Mouse (Mus musculus) spleen, adult 2 months (tissue): Measurements from ENCODE around the gene Odf4.

Experiments
- CTCF ChIP-seq: fragments of 200-500 bp; IDR thresholded peaks from 2 replicates; pipeline ENCODE4 v1.5.1; 2011; ENCODE audit warnings: mild to moderate bottlenecking, inconsistent platforms; ENCODE audit not compliant: insufficient read depth, insufficient read length, insufficient replicate concordance; ENCODE audit errors: extremely low read depth
- POLR2A ChIP-seq: fragments of 200-500 bp; IDR thresholded peaks from 2 replicates; pipeline ENCODE4 v1.6.1; 2011; ENCODE audit warnings: low read depth, low read length, inconsistent platforms

DNA sequence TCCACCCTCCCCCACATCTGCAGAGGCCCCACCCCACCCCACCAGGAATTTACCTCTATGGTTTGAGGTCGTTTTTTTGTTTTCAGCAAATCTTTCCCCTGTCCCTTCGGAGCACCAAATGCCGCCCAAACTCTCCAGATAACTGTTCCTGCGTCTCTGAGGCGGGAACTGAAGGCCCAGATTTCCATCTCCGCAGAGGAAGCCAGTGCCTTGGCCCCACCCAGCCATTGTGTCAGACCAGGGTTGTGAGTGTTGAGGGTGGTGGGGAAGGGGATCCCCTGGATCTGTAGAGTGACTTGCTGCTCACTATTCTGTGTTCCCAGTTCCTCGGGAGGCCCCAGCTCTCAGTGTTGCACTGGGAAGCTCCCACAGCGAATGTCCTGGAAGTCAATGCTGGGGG, 30.4 kb upstream of the Odf4 start, which contains the start of gene Arhgef15:
- no peak for TF ChIP-seq CTCF
- TF ChIP-seq POLR2A: no peak
